In genomic region chr4:99981216-99981615, GRCm38 (mm10) we compare ENCODE assay signal across 16 mouse cellular contexts.
"Had no signal": no experiment of that assay in that cellular context is flagged by ENCODE, and none has a peak within 500 bp of the region (broad histone marks: within the 10 kb centered on the region; RNA-seq: fewer than 3 reads in every experiment).

No protein-coding gene starts in this region.

- H3K27ac ChIP-seq: neural tube, embryonic 13.5 days; neural tube, embryonic 15.5 days; stomach, embryonic 15.5 days; stomach, postnatal 0 days had no signal

- H3K4me3 ChIP-seq: neural tube, embryonic 13.5 days; neural tube, embryonic 15.5 days; stomach, embryonic 15.5 days had no signal

- DNase-seq: retina, postnatal 1 day; right cerebral cortex, adult 18-20 months; right cerebral cortex, postnatal 14 days; right cerebral cortex, postnatal 25 days; right cerebral cortex, postnatal 4 days; spleen, adult 18-20 months; thymus, adult 18-20 months; thymus, adult 2 months; thymus, postnatal 14 days; thymus, postnatal 25 days; thymus, postnatal 36 days; thymus, postnatal 4 days had no signal
